Mouse (Mus musculus) adrenal gland, adult 2 months (tissue): ENCODE measurements at regions not wholly inside any gene's neighbourhood (a gene's known extent, or its start where the extent isn't known, plus 50 kb on each side); places are given as distances from the start of the nearest gene placed in this dataset.

ENCODE experiments used
- DNase-seq: peaks from one replicate; pipeline ENCODE4 v3.0.0; 2021

- no peak for DNase-seq
Measured at GRCm38 (mm10) chr1:128724433-128725091, 132.5 kb upstream of the Cxcr4 start.

GRCm38 (mm10) chr1:128723843-128724242 lies 131.8 kb upstream of the Cxcr4 start:
- no peak for DNase-seq

- DNase-seq = no peak
Measured at GRCm38 (mm10) chr1:128722061-128722471, 130.0 kb upstream of the Cxcr4 start.

- no peak for DNase-seq
Measured at GRCm38 (mm10) chr1:128714843-128715242, 122.8 kb upstream of the Cxcr4 start.

- DNase-seq = peak; percentile 24
Measured at GRCm38 (mm10) chr1:128712876-128713275, 120.8 kb upstream of the Cxcr4 start.

GRCm38 (mm10) chr1:128711121-128711520 lies 119.0 kb upstream of the Cxcr4 start:
- DNase-seq = no peak

- no peak for DNase-seq
Measured at GRCm38 (mm10) chr1:128707747-128708146, 115.7 kb upstream of the Cxcr4 start.

GRCm38 (mm10) chr1:128706167-128706566 lies 114.1 kb upstream of the Cxcr4 start:
- DNase-seq = no peak

GRCm38 (mm10) chr1:128705071-128705503 lies 113.0 kb upstream of the Cxcr4 start:
- DNase-seq = no peak

- DNase-seq = no peak
Measured at GRCm38 (mm10) chr1:128701326-128701725, 109.2 kb upstream of the Cxcr4 start.

GRCm38 (mm10) chr1:128697962-128698361 lies 105.9 kb upstream of the Cxcr4 start:
- DNase-seq = no peak

- no peak for DNase-seq
Measured at GRCm38 (mm10) chr1:128695936-128696335, 103.8 kb upstream of the Cxcr4 start.

GRCm38 (mm10) chr1:128692799-128693198 lies 100.7 kb upstream of the Cxcr4 start:
- no peak for DNase-seq

- no peak for DNase-seq
Measured at GRCm38 (mm10) chr1:128692313-128692712, 100.2 kb upstream of the Cxcr4 start.

GRCm38 (mm10) chr1:128687236-128687927 lies 95.3 kb upstream of the Cxcr4 start:
- no peak for DNase-seq

GRCm38 (mm10) chr1:128685467-128686137 lies 93.5 kb upstream of the Cxcr4 start:
- DNase-seq = no peak

GRCm38 (mm10) chr1:128682942-128683341 lies 90.8 kb upstream of the Cxcr4 start:
- no peak for DNase-seq

GRCm38 (mm10) chr1:128681261-128681660 lies 89.2 kb upstream of the Cxcr4 start:
- peak; percentile 31 for DNase-seq

GRCm38 (mm10) chr1:128680538-128680937 lies 88.4 kb upstream of the Cxcr4 start:
- DNase-seq = peak; percentile 70

GRCm38 (mm10) chr1:128680012-128680411 lies 87.9 kb upstream of the Cxcr4 start:
- no peak for DNase-seq

- no peak for DNase-seq
Measured at GRCm38 (mm10) chr1:128679005-128679980, 87.2 kb upstream of the Cxcr4 start.

- DNase-seq = no peak
Measured at GRCm38 (mm10) chr1:128675538-128675937, 83.4 kb upstream of the Cxcr4 start.
